Mouse (Mus musculus) B cell, adult 2 months (primary cell): ENCODE data around the gene Thbs4.
"Not testable (repeated sequence)": the region's sequence is repeated elsewhere in the genome, so short reads cannot be mapped to it uniquely, and the experiment has no call there.

Experiments
- DNase-seq, 2 experiments: peaks; one replicate each; pipeline ENCODE4 v3.0.0; 2022

The Thbs4 gene

DNA sequence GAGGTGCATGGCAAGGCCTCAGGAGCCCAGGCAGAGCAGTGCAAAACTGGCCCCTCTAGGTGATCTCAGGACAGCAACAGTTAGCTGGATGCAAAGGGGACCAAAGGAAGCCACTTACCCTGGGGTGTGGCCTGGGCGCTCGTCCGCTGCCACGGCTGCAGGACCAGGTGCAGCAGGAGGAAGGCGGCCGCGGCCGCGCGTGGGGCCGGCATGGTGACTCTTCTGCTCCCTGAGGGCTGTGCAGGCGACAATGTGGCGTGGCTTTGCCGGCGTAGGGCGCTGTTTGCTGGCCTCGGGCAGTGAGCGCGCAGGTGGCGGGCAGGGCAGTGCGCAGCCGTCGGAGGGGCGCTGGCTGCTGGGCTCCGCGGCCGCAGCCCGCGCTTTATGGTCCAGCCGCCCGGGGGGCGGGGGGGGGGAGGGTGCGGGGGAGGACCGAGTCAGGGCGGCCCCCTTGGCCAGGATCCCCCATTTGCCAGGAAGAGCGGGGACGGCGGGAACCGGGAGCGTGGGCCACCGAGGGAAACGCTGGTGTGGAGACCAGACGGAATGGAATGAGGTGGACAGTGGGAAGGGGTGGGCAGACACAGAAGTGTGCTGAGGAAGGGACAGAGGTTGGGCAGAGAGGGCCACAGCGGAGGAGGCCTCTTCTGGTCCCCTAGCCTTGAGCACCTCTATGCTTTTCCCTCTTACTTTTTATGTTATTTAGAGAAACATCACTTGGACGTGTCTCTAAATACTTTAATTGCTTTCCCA is at the start of gene Thbs4:
Thbs4 (minus strand) TSS at position 357 of the 753 bp plus-strand sequence.
- DNase-seq: peak in 1 of 2 experiments; percentile 2

DNA sequence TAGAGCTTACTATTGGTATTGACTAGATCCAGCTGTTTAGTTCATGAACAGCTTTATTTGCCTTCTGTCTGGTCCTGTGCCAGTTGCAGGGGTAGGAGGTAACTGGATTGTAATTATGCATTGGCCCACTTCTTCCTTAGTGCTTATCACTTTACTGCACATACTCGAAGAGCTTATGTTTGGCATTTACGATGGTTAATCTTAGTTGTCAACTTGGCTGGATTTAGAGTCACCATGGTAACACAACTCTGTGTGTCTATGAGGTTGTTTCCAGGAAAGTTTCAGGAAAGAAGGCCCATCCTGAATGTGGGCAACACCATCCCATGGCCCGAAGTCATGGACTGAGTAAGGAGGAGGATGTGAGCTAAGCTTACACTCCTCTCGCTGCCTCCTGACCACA is 38.5 kb upstream of the Thbs4 start:
- no peak for DNase-seq

DNA sequence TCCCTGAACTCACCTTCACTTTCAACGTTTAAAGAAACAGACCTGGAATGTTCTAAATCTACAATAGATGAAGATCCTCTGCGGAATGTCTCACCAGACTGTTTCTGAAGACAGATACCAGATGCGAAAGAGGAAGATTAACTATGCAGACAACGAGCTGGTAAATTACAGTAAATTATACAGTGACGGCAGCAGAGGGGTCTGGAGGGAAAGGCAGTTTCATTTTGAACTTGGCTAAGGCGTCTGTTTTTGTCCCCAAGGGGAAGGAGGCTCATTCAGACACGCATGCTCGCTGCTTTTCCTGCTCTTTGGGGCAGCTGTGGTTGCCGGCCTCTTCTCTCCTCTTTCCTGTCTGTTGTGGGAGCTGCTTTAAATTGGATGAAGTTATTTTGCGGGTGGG is 34.2 kb upstream of the Thbs4 start:
- peak; percentile 6 for DNase-seq

- no peak for DNase-seq
Measured at GRCm38 (mm10) chr13:92817357-92817756, 22.7 kb upstream of the Thbs4 start.

GRCm38 (mm10) chr13:92816329-92816728 is 21.7 kb upstream of the Thbs4 start:
- DNase-seq: no peak

- DNase-seq: not testable (repeated sequence)
Measured at GRCm38 (mm10) chr13:92810592-92810991, 16.0 kb upstream of the Thbs4 start.

- no peak for DNase-seq
Measured at GRCm38 (mm10) chr13:92807849-92808248, 13.2 kb upstream of the Thbs4 start.

GRCm38 (mm10) chr13:92806785-92807184 is 12.2 kb upstream of the Thbs4 start:
- no peak for DNase-seq

- no peak for DNase-seq
Measured at GRCm38 (mm10) chr13:92799306-92799925, 4.8 kb upstream of the Thbs4 start.

DNA sequence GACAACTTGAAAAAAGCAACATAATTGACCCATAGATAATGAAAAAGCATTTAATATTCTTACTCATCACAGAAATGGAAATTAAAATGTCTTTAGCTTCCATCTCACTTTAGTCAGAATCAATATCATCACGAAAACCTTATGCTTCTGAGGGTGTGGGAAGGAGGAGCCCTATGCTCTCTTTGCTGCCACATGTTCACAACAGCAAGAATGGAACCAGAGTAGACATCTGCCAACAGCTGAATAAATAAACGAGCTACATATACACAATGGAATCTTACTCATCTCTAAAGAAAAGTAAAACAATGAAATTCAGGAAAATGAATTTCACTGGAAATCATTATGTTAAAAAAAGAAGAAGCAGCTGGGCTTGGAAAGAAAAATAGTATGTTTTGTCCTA is 4.2 kb upstream of the Thbs4 start:
- no peak for DNase-seq

DNA sequence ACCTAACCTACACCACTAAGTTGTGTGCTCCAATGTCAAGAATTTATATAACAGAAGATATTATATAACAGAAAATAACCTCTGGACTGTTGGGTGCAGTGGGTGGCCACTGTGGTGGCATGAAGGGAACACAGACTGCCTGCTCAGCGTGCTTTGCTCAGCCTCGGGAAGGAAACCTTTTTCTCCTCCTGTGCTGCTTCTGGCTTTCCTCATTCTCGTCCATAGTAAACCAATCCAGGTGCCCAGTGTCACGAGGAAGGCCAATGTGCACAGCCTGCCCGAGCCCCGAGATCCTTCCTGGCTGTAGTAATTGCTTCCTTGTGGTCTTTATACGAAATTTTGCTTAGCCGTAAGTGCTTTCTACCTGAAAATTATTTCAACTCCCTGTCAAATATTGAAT is 982 bp downstream of the Thbs4 start:
- no peak for DNase-seq

GRCm38 (mm10) chr13:92791474-92791873 is 3.1 kb downstream of the Thbs4 start:
- no peak for DNase-seq

- no peak for DNase-seq
Measured at GRCm38 (mm10) chr13:92784311-92784710, 10.3 kb downstream of the Thbs4 start.

DNA sequence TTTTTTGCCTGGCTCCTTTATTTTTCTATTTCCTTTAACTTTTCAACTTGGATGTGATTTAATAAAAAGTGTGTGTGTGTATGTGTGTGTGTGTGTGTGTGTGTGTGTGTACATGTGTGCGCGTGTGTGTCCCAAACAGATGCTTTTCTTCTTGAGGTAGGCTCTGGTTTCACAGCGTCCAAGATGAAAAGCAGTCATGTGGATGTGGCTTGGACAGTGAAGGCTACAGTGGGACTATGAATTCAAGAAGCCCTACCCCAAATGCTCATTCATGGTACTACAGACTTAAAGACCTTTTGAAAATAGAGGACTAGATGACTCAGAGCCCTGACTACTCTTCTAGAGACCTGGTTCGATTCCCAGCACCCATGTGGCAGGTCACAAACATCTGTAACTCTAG is 11.1 kb downstream of the Thbs4 start:
- no peak for DNase-seq

DNA sequence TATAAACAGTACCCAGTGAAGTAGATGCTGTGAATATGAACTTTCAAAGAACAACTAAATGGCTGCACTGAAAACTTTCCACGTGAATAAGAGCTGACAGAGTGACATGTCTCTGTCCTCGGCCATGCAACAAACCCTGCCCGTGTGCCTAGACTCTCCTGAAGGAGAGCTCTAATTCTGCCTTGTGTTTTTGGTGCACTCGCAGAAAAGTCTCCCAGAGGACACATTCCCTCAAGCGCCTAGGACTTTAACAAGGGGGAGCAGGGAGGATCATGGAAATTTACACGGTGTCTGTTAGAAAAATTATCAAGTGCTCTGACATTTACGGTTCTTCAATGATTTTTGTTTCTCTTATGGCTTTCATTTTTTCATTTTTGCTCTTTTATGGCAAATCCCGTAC is 13.7 kb downstream of the Thbs4 start:
- no peak for DNase-seq

DNA sequence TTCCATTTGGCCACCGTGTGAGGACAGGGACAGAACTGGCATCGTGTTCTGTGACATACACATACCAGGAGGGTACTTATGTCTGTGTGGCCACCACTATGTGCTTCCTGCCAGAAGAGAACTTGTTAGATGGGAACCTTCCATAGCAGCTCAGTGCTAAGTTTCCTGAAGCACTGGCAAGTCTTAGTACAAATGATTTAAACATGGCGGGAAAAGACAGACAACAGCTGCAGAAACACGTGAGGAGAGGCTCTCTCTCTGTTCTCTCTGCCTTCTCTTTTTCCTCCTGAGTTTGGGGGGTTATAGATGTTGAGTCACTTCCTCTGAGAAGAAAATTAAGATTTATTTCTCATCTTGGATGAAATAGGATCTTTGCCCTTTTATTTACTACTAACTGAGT is 14.5 kb downstream of the Thbs4 start:
- no peak for DNase-seq

GRCm38 (mm10) chr13:92778642-92779041 is 16.0 kb downstream of the Thbs4 start:
- DNase-seq: no peak

DNA sequence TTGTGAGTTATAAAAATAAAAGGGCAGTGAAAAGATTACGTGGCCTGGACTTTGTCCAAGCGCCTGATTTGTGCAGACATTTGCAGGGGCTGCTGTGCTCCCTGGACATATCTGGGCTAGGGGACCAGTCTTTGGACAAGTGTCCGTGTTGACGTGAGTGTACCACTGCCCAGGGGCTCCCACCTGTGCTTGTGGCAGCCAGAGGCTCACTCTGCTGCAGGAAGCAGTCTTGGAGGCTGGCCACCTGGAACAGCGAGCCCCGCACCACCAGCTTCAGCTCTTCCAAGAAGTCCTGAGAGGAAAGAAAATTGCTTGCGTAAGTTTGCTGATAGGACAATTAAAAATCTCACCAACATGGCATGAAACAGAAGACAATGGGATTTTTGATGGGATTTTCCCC is 18.7 kb downstream of the Thbs4 start:
- no peak for DNase-seq

GRCm38 (mm10) chr13:92774887-92775286 is 19.7 kb downstream of the Thbs4 start:
- no peak for DNase-seq

DNA sequence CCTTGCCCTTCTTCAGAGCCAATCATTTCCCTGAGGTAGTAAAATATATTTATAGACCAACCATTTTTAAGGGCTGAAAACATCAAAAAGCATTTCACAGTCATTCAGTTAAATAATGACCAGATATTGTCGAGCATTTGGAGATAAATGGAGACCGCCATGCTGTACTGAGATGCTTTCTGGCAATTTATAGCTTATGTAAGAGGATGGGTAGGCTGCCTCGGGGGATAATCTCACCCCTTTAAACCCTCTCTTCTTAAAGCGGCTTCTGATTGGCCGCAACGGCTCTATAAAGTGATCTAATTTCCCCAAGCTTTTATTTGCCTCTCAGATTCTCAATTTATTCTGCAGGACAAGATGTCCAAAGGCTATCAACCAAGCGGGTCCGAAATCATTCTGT is 22.1 kb downstream of the Thbs4 start:
- no peak for DNase-seq

DNA sequence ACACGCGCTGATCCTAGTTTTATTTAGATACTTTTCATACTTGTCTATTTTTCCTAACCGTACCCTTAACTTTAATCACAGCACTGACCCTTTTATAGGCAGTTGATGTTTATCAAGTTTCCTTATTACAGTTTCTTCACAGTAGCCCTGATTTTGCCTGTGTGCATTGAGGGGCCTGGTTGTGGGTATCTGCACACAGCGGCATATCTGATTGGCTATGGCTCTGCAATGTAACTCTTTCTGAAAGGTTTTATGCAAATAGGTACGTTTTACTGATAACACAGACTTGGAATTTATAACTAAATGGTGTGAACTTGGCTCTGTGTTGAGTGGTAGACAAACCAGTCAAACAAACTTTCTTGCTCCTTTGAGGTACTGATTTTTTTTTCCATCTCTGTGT is 23.1 kb downstream of the Thbs4 start:
- DNase-seq: no peak

DNA sequence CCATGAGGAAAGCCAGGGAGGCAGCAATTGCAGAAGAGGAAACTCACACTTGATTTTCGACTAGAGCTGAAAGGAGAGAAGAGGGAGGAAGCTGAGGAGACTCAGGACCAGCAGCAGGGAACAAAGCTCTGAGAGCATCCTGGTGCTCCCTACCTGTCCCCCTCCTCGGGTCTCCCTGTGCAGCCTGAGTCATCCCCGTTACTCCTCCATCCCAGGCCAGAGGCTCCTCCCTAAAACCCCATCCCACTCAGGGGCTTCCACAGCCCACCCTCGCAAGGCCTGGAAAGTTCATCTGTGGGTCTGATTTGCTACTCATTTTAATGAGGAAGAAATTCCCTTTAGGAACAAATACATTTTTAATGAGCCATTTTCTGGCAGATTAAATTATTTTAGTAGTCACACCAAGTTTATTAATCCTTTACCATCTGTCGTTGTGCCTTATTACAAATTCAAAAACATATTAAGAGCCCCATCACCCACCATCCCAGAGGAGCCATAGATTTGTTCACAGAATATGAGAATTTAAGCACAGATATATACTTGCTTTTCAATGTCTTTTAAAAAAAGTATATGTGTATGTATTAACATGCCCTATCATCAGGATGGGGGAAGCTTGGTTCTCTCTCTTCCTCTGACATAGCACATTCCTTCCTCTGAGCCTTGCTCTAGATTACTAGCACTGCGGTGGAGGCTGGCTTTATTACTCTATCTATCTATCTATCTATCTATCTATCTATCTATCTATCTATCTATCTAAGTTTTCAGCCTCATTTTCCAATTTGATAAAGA is 29.0 kb downstream of the Thbs4 start:
- no peak for DNase-seq

DNA sequence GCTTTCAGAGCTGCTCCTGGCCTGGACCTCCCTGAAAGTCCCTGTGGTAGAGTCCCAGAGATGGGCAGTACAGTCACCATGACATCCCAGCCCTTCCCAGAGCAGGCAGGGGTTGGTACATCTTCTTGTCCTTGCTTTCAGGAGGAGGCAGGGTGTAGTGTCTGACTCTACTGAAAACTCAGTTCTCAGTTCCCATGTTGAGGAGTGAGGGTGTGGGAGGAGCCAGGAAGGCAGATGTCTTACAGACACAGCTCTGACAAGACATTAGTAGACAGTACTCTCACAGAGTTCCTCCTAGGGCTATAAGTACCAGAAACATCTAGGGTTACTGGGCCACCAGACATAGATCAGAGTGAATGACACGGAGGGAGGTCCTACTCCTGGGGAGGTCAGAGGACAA is 32.3 kb downstream of the Thbs4 start:
- DNase-seq: no peak

DNA sequence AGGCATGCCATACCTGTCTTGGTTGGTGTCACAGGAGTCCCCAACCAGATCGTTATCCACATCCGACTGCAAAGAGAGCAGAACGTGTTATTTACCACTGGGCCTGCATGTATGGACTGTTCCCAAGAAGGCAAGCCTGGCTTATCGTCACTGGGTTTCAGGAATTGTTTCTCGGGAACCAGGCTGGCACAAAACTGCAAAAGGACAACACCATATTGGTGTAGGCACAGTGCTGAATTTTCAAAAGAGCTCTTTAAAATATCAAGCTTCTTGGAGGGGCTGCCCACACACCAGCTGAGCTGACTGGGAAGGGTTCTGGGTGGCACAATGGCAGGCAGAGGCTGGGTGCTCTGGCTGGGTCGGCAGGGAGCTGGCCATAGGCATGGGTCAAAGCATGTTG is 34.1 kb downstream of the Thbs4 start:
- no peak for DNase-seq
